Mouse (Mus musculus) lung, postnatal 14 days (tissue): Measurements from ENCODE around the gene 3110070M22Rik.
"Not testable (repeated sequence)": the region's sequence is repeated elsewhere in the genome, so short reads cannot be mapped to it uniquely, and the experiment has no call there.

ENCODE experiments used
- DNase-seq: peaks from one replicate; pipeline ENCODE4 v3.0.0; 2021

The 3110070M22Rik gene

GRCm38 (mm10) chr13:119487880-119488580, at the start of gene 3110070M22Rik, which contains the start of gene Tmem267:
3110070M22Rik (minus strand) TSS chr13:119488383.
Tmem267 (plus strand) TSS chr13:119488039.
- DNase-seq: peak; percentile 82

GRCm38 (mm10) chr13:119494938-119495337, 6.8 kb upstream of the 3110070M22Rik start:
- DNase-seq: not testable (repeated sequence)

GRCm38 (mm10) chr13:119492083-119492482, 3.9 kb upstream of the 3110070M22Rik start:
- not testable (repeated sequence) for DNase-seq

- DNase-seq: no peak
Observed at GRCm38 (mm10) chr13:119487354-119487753, 829 bp downstream of the 3110070M22Rik start.

- DNase-seq: no peak
Observed at GRCm38 (mm10) chr13:119477789-119478188, 10.4 kb downstream of the 3110070M22Rik start.

- no peak for DNase-seq
Observed at GRCm38 (mm10) chr13:119476631-119477030, 11.6 kb downstream of the 3110070M22Rik start.

- peak; percentile 91 for DNase-seq
Observed at GRCm38 (mm10) chr13:119462596-119463560, 25.3 kb downstream of the 3110070M22Rik start, which contains the start of gene 4833420G17Rik. 4833420G17Rik (plus strand) TSS chr13:119462768.

GRCm38 (mm10) chr13:119461900-119462595, 26.1 kb downstream of the 3110070M22Rik start:
- DNase-seq: no peak

GRCm38 (mm10) chr13:119456342-119456741, 31.8 kb downstream of the 3110070M22Rik start:
- no peak for DNase-seq

- no peak for DNase-seq
Observed at GRCm38 (mm10) chr13:119455082-119455481, 33.1 kb downstream of the 3110070M22Rik start.

- DNase-seq: no peak
Observed at GRCm38 (mm10) chr13:119453563-119453962, 34.6 kb downstream of the 3110070M22Rik start.

GRCm38 (mm10) chr13:119442244-119442643, 45.9 kb downstream of the 3110070M22Rik start:
- no peak for DNase-seq
